Mouse (Mus musculus) spleen, adult 2 months (tissue): Measurements from ENCODE around the gene Slc4a4. TPM values are rescaled to one million over a fixed set of nuclear protein-coding genes. Genes with fewer than 3 reads are reported as not detected.

Experiments used
- DNase-seq, 2 experiments: peaks; one replicate each; pipeline versions ENCODE4 v3.0.0 to v3.0.0-alpha.2; 2012 to 2021; ENCODE audit warnings: low spot score in 2 of 2, low read depth in 1 of 2
- H3K27ac ChIP-seq: fragments of 200-500 bp; 2 replicates; pipeline ENCODE4 v1.5.1; 2012; ENCODE audit warnings: low read length, inconsistent platforms; ENCODE audit not compliant: insufficient read depth
- H3K27me3 ChIP-seq: fragments of 200-500 bp; 2 replicates; pipeline ENCODE4 v1.6.1; 2012; ENCODE audit warnings: mild to moderate bottlenecking, moderate library complexity, low read length, inconsistent platforms; ENCODE audit not compliant: control insufficient read depth, insufficient read depth
- H3K36me3 ChIP-seq: fragments of 200-500 bp; 2 replicates; pipeline ENCODE4 v1.6.1; 2012; ENCODE audit warnings: mild to moderate bottlenecking, low read length, inconsistent platforms; ENCODE audit not compliant: control insufficient read depth, insufficient read depth
- H3K4me1 ChIP-seq: fragments of 200-500 bp; 2 replicates; pipeline ENCODE4 v1.6.1; 2011; ENCODE audit warnings: inconsistent platforms; ENCODE audit not compliant: control insufficient read depth, insufficient read depth, insufficient read length
- H3K4me3 ChIP-seq: fragments of 200-500 bp; 2 replicates; pipeline ENCODE4 v1.5.1; 2011; ENCODE audit warnings: mild to moderate bottlenecking, inconsistent platforms; ENCODE audit not compliant: insufficient read depth, insufficient read length; ENCODE audit errors: extremely low read depth
- CTCF ChIP-seq: fragments of 200-500 bp; IDR thresholded peaks from 2 replicates; pipeline ENCODE4 v1.5.1; 2011; ENCODE audit warnings: mild to moderate bottlenecking, inconsistent platforms; ENCODE audit not compliant: insufficient read depth, insufficient read length, insufficient replicate concordance; ENCODE audit errors: extremely low read depth
- POLR2A ChIP-seq: fragments of 200-500 bp; IDR thresholded peaks from 2 replicates; pipeline ENCODE4 v1.6.1; 2011; ENCODE audit warnings: low read depth, low read length, inconsistent platforms
- WGBS: fragments of 180-500 bp; shearing (Covaris S2); methylation state at CpG from one replicate; pipeline ENCODE4 v1.1.7; 2018; 5-methylcytosine and 5-hydroxymethylcytosine counted together
- polyA plus RNA-seq: library from polyadenylated mRNA; depleted of rRNA; stranded (reverse); fragments of >200 nt; gene quantifications from 2 replicates; pipeline ENCODE4 v1.2.3, GENCODE M21; 2012

Slc4a4 gene
- polyA plus RNA-seq, 1 experiment, result 0.14 TPM

- no peak overlapping the region for H3K4me3 ChIP-seq
- DNase-seq, result no peak
- no peaks in the 10 kb centered on the region for H3K36me3 ChIP-seq
- no peaks in the 10 kb centered on the region; the same call in 1 of the 2 replicates for H3K4me1 ChIP-seq
- WGBS, result 5% methylated on average over 13 of the region's 13 CpGs
- no peaks in the 10 kb centered on the region for H3K27me3 ChIP-seq
- no peak overlapping the region for H3K27ac ChIP-seq
- TF ChIP-seq POLR2A (no peak), CTCF (no peak)
Measured at GRCm38 (mm10) chr5:89147282-89147790, 260.7 kb downstream of the Slc4a4 start.

- Histone ChIP-seq H3K27ac (no peak overlapping the region), H3K36me3 (no peaks in the 10 kb centered on the region), H3K4me3 (no peak overlapping the region), H3K4me1 (no peaks in the 10 kb centered on the region; the same call in 1 of the 2 replicates), H3K27me3 (no peaks in the 10 kb centered on the region)
- WGBS, result 88% methylated on average over 2 of the region's 2 CpGs
- TF ChIP-seq POLR2A, result no peak
- no peak for TF ChIP-seq CTCF
- no peak for DNase-seq
Measured at GRCm38 (mm10) chr5:89149436-89150040, 262.9 kb downstream of the Slc4a4 start.

GRCm38 (mm10) chr5:89151076-89151475, 264.5 kb downstream of the Slc4a4 start:
- Histone ChIP-seq H3K4me3 (no peak overlapping the region), H3K27me3 (no peaks in the 10 kb centered on the region), H3K36me3 (no peaks in the 10 kb centered on the region), H3K4me1 (no peaks in the 10 kb centered on the region; the same call in 1 of the 2 replicates), H3K27ac (no peak overlapping the region)
- 77% methylated on average over 3 of the region's 3 CpGs for WGBS
- no peak for TF ChIP-seq CTCF
- no peak for TF ChIP-seq POLR2A
- DNase-seq, result no peak

- no peak for TF ChIP-seq CTCF
- TF ChIP-seq POLR2A, result no peak
- H3K27ac ChIP-seq, result no peak overlapping the region
- H3K4me1 ChIP-seq, result no peaks in the 10 kb centered on the region
- H3K36me3 ChIP-seq, result no peaks in the 10 kb centered on the region
- no peak for DNase-seq
- H3K27me3 ChIP-seq, result no peaks in the 10 kb centered on the region
- 90% methylated on average over 2 of the region's 2 CpGs for WGBS
- no peak overlapping the region for H3K4me3 ChIP-seq
Measured at GRCm38 (mm10) chr5:89171025-89171718, 284.6 kb downstream of the Slc4a4 start.

GRCm38 (mm10) chr5:89190063-89190462, 303.4 kb downstream of the Slc4a4 start:
- H3K27me3 ChIP-seq, result no peaks in the 10 kb centered on the region
- DNase-seq, result no peak
- WGBS, result 84% methylated on average over 3 of the region's 3 CpGs
- H3K36me3 ChIP-seq, result no peaks in the 10 kb centered on the region
- no peaks in the 10 kb centered on the region for H3K4me1 ChIP-seq
- no peak overlapping the region for H3K27ac ChIP-seq
- H3K4me3 ChIP-seq, result no peak overlapping the region
- no peak for TF ChIP-seq CTCF
- no peak for TF ChIP-seq POLR2A

- Histone ChIP-seq H3K27ac (no peak overlapping the region), H3K4me1 (no peaks in the 10 kb centered on the region), H3K27me3 (no peaks in the 10 kb centered on the region; the same call in 1 of the 2 replicates), H3K36me3 (no peaks in the 10 kb centered on the region), H3K4me3 (no peak overlapping the region)
- WGBS, result 90% methylated on average over 3 of the region's 3 CpGs
- DNase-seq, result no peak
- no peak for TF ChIP-seq CTCF
- no peak for TF ChIP-seq POLR2A
Measured at GRCm38 (mm10) chr5:89194654-89195053, 308.0 kb downstream of the Slc4a4 start.

- TF ChIP-seq CTCF (no peak), POLR2A (no peak)
- Histone ChIP-seq H3K27me3 (no peaks in the 10 kb centered on the region; the same call in 1 of the 2 replicates), H3K36me3 (no peaks in the 10 kb centered on the region), H3K27ac (no peak overlapping the region), H3K4me1 (no peaks in the 10 kb centered on the region), H3K4me3 (no peak overlapping the region)
- DNase-seq, result peak in 1 of 2 experiments; percentile 32
- 3% methylated on average over 2 of the region's 2 CpGs for WGBS
Measured at GRCm38 (mm10) chr5:89198501-89198900, 311.9 kb downstream of the Slc4a4 start.
